Mouse (Mus musculus) forebrain, postnatal 0 days (tissue): ENCODE measurements around the gene Plg. TPM values are rescaled to one million over a fixed set of nuclear protein-coding genes. Genes with fewer than 3 reads are reported as not detected.

Experiments used
- ATAC-seq: fragments of 200-750 bp; cut with Nextera tagmentation; 2 replicates; pipeline ENCODE4 v1.8.0; 2017; ENCODE audit warnings: mild to moderate bottlenecking, moderate library complexity
- DNase-seq: peaks from one replicate; pipeline ENCODE4 v3.0.0-alpha.2; 2015
- H3K27ac ChIP-seq: fragments of 300-500 bp; sonication (generic); 2 replicates; pipeline ENCODE4 v1.5.1; 2014; ENCODE audit warnings: low read depth, mild to moderate bottlenecking, antibody characterized with exemption, low read length, moderate library complexity, mixed read lengths
- H3K27me3 ChIP-seq: fragments of 300-500 bp; sonication (generic); 2 replicates; pipeline ENCODE4 v1.6.1; 2014; ENCODE audit warnings: mild to moderate bottlenecking, low read length, mixed read lengths; ENCODE audit not compliant: insufficient read depth
- H3K36me3 ChIP-seq: fragments of 300-500 bp; sonication (generic); 2 replicates; pipeline ENCODE4 v1.6.1; 2014; ENCODE audit warnings: mild to moderate bottlenecking, moderate library complexity; ENCODE audit not compliant: insufficient read depth
- H3K4me1 ChIP-seq: fragments of 300-500 bp; sonication (generic); 2 replicates; pipeline ENCODE4 v1.6.1; 2014; ENCODE audit warnings: antibody characterized with exemption; ENCODE audit not compliant: insufficient read depth
- H3K4me2 ChIP-seq: fragments of 300-500 bp; sonication (generic); 2 replicates; pipeline ENCODE4 v1.6.1; 2014; ENCODE audit warnings: low read depth, mild to moderate bottlenecking, moderate library complexity
- H3K4me3 ChIP-seq: fragments of 300-500 bp; sonication (generic); 2 replicates; pipeline ENCODE4 v1.5.1; 2014; ENCODE audit warnings: low read depth, low read length, mixed read lengths
- H3K9ac ChIP-seq: fragments of 300-500 bp; sonication (generic); 2 replicates; pipeline ENCODE4 v1.6.1; 2014; ENCODE audit warnings: mild to moderate bottlenecking
- H3K9me3 ChIP-seq: fragments of 300-500 bp; sonication (generic); 2 replicates; pipeline ENCODE4 v1.6.1; 2016; ENCODE audit warnings: low read length
- CTCF ChIP-seq: sonication (generic); IDR thresholded peaks from 2 replicates; pipeline ENCODE4 v1.5.1; 2016; ENCODE audit warnings: antibody characterized with exemption, control low read depth, low read depth
- WGBS: fragments of 180-500 bp; shearing (Covaris S2); extraction: QIAGEN DNeasy Blood & Tissue Kit; methylation state at CpG from one replicate; pipeline ENCODE4 v1.1.7; 2014; 5-methylcytosine and 5-hydroxymethylcytosine counted together
- polyA plus RNA-seq: library from polyadenylated mRNA; unstranded; fragments of >200 nt; fragmentation: Nextera tagmentation; extraction: Ambion mirVana; gene quantifications from 2 replicates; pipeline ENCODE4 v1.2.1, GENCODE M21; 2015
- total RNA-seq: library from RNA; depleted of rRNA; stranded (reverse); fragments of >200 nt; gene quantifications from 2 replicates; pipeline ENCODE4 v1.2.3, GENCODE M21; 2014

Gene Plg
- total and polyA plus RNA-seq, 2 experiments from 2014 or later = 0.19 TPM; not detected in 1

- WGBS = 81% methylated on average over 8 of the region's 8 CpGs
- H3K4me1 ChIP-seq = no peaks in the 10 kb centered on the region
- no peaks in the 10 kb centered on the region for H3K36me3 ChIP-seq
- no peak overlapping the region for H3K4me2 ChIP-seq
- H3K9ac ChIP-seq = no peak overlapping the region
- no peak overlapping the region for H3K27ac ChIP-seq
- no peak for ATAC-seq
- no peak overlapping the region for H3K4me3 ChIP-seq
- no peaks in the 10 kb centered on the region for H3K9me3 ChIP-seq
- no peaks in the 10 kb centered on the region for H3K27me3 ChIP-seq
- TF ChIP-seq CTCF = no peak
- no peak for DNase-seq
These were observed 6.8 kb downstream of the Plg start for GRCm38 (mm10) chr17:12385049-12385794.

- Histone ChIP-seq H3K4me2 (no peak overlapping the region), H3K9ac (no peak overlapping the region), H3K4me3 (no peak overlapping the region), H3K27ac (no peak overlapping the region), H3K4me1 (no peaks in the 10 kb centered on the region), H3K9me3 (no peaks in the 10 kb centered on the region), H3K27me3 (no peaks in the 10 kb centered on the region), H3K36me3 (no peaks in the 10 kb centered on the region)
- no peak for DNase-seq
- no peak for ATAC-seq
- no peak for TF ChIP-seq CTCF
- WGBS = 91% methylated on average over 2 of the region's 2 CpGs
These were observed 9.4 kb downstream of the Plg start for GRCm38 (mm10) chr17:12387781-12388180.

GRCm38 (mm10) chr17:12388239-12388638 is 9.8 kb downstream of the Plg start:
- Histone ChIP-seq H3K9ac (no peak overlapping the region), H3K4me3 (no peak overlapping the region), H3K36me3 (no peaks in the 10 kb centered on the region), H3K4me1 (no peaks in the 10 kb centered on the region), H3K27me3 (no peaks in the 10 kb centered on the region), H3K9me3 (no peaks in the 10 kb centered on the region), H3K4me2 (no peak overlapping the region), H3K27ac (no peak overlapping the region)
- ATAC-seq (no peak), DNase-seq (no peak)
- 92% methylated on average over 7 of the region's 7 CpGs for WGBS
- no peak for TF ChIP-seq CTCF

GRCm38 (mm10) chr17:12396163-12396677 is 17.8 kb downstream of the Plg start:
- Histone ChIP-seq H3K36me3 (no peaks in the 10 kb centered on the region), H3K4me2 (no peak overlapping the region), H3K9ac (no peak overlapping the region), H3K9me3 (no peaks in the 10 kb centered on the region), H3K27me3 (no peaks in the 10 kb centered on the region), H3K4me1 (no peaks in the 10 kb centered on the region), H3K27ac (no peak overlapping the region), H3K4me3 (no peak overlapping the region)
- DNase-seq (no peak), ATAC-seq (no peak)
- 88% methylated on average over 9 of the region's 9 CpGs for WGBS
- TF ChIP-seq CTCF = no peak

- Histone ChIP-seq H3K4me1 (no peaks in the 10 kb centered on the region), H3K27me3 (no peaks in the 10 kb centered on the region), H3K4me2 (no peak overlapping the region), H3K36me3 (no peaks in the 10 kb centered on the region), H3K27ac (no peak overlapping the region), H3K9ac (no peak overlapping the region), H3K9me3 (no peaks in the 10 kb centered on the region), H3K4me3 (no peak overlapping the region)
- WGBS = 61% methylated on average over 7 of the region's 7 CpGs
- ATAC-seq (no peak), DNase-seq (no peak)
- TF ChIP-seq CTCF = peak; percentile 40; the same call in 1 of the 2 replicates
These were observed 25.0 kb downstream of the Plg start for GRCm38 (mm10) chr17:12403420-12403819.

- H3K27me3 ChIP-seq = no peaks in the 10 kb centered on the region
- no peak overlapping the region for H3K4me2 ChIP-seq
- ATAC-seq = no peak
- H3K36me3 ChIP-seq = no peaks in the 10 kb centered on the region
- H3K9me3 ChIP-seq = no peaks in the 10 kb centered on the region
- WGBS = 72% methylated on average over 11 of the region's 11 CpGs
- DNase-seq = no peak
- H3K4me1 ChIP-seq = no peaks in the 10 kb centered on the region
- TF ChIP-seq CTCF = no peak
- H3K9ac ChIP-seq = no peak overlapping the region
- H3K4me3 ChIP-seq = no peak overlapping the region
- H3K27ac ChIP-seq = no peak overlapping the region
These were observed 31.0 kb downstream of the Plg start for GRCm38 (mm10) chr17:12409346-12409944.

- 68% methylated on average over 10 of the region's 10 CpGs for WGBS
- H3K4me3 ChIP-seq = no peak overlapping the region
- no peaks in the 10 kb centered on the region for H3K27me3 ChIP-seq
These were observed 33.9 kb downstream of the Plg start for GRCm38 (mm10) chr17:12412181-12412890.

More at GRCm38 (mm10) chr17:12412181-12412890, 33.9 kb downstream of the Plg start:
- no peak overlapping the region for H3K27ac ChIP-seq
- no peaks in the 10 kb centered on the region for H3K36me3 ChIP-seq
- no peak overlapping the region for H3K9ac ChIP-seq
- no peaks in the 10 kb centered on the region for H3K9me3 ChIP-seq
- no peak for DNase-seq
- no peaks in the 10 kb centered on the region for H3K4me1 ChIP-seq
- TF ChIP-seq CTCF = no peak
- H3K4me2 ChIP-seq = no peak overlapping the region
- ATAC-seq = no peak
